Mouse (Mus musculus): ENCODE data around the gene Slco1a5.
"Not testable (repeated sequence)": the region's sequence is repeated elsewhere in the genome, so short reads cannot be mapped to it uniquely, and the experiment has no call there.

The Slco1a5 gene

GRCm38 (mm10) chr6:142305076-142305475 lies 17.7 kb downstream of the Slco1a5 start:
- intact Hi-C loops (cut with DNase I), result no loop called here

DNA sequence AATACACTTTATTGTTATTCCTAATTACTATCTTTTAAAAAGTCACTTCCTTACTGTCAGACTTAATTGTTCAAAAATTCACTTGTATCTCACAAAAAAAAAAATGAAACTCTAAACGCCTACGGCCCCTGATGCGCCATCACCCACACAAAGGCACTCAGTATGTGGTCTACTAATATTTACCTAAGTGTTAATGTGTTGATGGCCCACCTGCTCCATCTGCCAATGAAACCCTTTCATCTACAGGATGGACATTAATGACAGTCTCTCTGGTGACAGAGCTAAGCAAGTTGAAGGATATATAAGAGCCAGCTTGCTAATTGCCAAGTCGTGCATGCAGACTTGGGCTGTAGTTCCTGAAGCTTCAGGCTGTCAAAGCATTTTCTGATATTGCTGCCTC lies 24.7 kb downstream of the Slco1a5 start, which contains the start of gene Iapp:
TSS of gene Iapp (plus strand) at position 326 of the 400 bp plus-strand sequence.
- intact Hi-C loops (cut with DNase I), result no loop called here

GRCm38 (mm10) chr6:142289413-142290118 lies 33.2 kb downstream of the Slco1a5 start:
- intact Hi-C loops (cut with DNase I), result no loop called here

DNA sequence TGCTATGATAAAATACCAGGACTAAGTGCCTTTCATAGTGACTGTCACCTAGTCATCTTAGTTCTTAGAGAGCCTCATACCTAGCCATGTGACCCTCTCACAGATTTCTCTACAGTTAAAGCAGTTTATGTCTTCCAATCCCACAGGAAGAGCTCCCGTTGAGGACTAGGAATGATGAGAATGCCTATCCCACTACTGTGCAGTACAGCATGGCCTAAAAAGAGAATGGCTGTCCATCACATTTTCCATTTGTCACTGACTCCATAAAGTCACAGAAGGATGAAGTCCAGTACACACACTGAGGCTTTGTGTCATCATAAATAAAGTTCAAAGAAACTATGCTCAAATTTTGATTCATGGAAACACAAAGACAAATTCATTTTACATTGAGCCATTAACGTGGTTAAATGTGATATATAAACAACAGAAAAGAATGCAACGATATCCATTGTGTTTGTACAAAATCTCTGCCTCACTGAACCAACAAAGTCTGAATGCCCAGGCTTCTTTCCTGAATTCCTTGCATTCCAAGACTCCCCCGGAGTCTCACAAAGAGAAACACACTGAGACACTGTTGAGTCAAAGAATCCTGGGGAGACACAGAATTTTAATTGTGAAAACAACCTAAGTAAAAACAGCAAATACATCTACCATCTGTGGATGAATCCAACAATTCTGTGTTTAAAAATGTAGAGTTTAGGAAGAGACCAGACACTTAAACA lies 46.9 kb downstream of the Slco1a5 start:
- intact Hi-C loops (cut with DNase I), result no loop called here

DNA sequence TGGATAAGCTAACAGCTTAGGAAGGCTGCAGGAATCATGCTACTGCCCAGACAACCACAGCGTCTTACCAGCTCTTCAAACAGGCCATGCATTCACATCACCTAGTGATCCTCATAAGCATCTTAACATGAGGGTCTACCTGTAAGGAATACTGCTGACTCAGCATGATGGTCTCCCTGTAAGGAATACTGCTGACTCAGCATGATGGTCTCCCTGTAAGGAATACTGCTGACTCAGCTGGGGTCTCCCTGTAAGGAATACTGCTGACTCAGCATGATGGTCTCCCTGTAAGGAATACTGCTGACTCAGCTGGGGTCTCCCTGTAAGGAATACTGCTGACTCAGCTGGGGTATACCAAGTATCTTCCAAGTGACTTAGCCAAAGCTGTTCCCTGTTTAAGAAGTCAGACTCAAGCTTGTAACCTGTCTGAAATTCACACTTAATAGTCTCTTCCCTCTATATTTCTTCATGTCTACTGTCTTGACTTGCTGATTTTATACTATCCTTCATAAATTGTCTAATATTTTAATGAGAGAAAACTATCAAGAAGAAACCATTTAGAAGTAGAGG lies 72.0 kb downstream of the Slco1a5 start:
- intact Hi-C loops (cut with DNase I), result not testable (repeated sequence)

- intact Hi-C loops (cut with DNase I), result no loop called here
Measured at GRCm38 (mm10) chr6:142245065-142245464, 77.7 kb downstream of the Slco1a5 start.

DNA sequence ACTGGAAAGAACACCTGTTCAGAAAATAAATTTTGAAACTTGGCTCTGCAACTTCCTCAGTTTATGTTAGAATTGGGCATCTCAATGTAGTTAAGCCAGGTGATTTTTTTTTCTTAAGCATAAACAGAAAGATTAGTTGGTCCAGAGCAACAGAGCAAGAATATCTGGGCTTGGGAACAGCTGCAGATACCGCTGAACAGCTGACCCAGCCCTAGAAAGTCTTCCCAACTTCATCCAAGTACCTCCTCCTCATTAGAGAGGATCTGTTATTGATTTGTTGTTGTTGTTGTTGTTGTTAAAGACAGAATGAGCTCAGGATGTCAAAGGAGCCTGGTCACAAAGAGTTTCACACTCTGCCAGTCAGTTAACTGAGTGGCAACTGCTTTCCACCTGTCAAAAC lies 83.3 kb downstream of the Slco1a5 start:
- intact Hi-C loops (cut with DNase I), result no loop called here

GRCm38 (mm10) chr6:142220138-142220537 lies 102.6 kb downstream of the Slco1a5 start:
- intact Hi-C loops (cut with DNase I), result no loop called here

DNA sequence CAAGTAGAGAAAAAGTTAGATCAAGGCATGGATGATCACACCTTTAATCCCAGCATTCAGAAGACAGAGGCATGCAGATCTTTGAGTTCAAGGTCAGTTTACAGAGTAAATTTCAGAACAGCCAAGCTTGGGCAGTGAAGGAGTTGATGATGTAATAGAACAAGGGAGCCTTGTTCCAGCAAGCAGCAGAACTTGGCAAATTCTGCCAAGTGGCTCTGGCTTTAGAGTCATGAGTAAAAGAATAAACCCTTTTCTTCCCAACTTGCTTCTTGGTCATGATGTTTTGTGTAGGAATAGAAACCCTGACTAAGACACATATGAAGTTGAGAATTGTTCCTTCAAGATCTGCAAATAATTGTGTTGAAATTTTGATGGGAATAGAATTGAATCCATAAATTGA lies 111.0 kb downstream of the Slco1a5 start:
- intact Hi-C loops (cut with DNase I), result no loop called here

DNA sequence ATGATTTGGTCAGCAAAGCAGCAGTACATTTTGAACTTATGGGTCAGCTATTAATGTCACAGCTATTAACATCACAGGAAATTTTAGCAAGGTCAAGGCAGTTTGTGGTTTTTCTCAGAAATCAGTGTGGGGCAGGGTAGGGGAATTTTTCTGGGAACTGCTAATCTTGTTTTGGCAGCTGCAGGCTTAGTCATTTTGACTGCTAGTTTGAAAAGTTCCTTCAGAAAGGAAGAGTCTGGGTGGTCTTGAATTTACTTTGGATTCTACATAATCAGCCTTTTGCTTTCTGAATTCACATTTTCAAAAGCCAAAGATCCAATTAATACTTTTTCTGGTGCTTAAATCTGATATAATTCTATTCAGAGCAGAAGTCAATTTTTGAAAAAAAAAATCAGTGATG lies 113.0 kb downstream of the Slco1a5 start:
- intact Hi-C loops (cut with DNase I), result no loop called here

DNA sequence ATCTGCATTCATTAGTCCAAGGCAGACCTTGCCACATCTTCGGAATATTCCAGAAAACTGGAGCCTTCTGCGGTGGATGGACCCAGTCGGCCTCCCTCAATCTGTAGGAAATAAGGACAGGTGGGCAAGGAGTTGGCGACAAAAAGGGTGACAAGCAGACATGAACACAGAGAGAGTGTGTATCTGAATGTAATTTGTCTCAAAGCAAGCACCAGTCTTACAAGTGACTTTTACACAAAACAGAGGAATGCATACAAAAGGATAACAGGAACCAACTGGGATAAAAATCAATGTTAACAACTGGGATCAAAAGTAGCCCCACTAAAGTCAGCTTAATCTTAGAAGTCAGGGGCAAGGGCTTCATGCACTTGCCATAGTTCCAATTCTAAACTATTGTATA lies 114.4 kb downstream of the Slco1a5 start, which contains the start of gene Slco1a6:
TSS of gene Slco1a6 (minus strand) at position 101 of the 400 bp plus-strand sequence.
- intact Hi-C loops (cut with DNase I), result no loop called here

- intact Hi-C loops (cut with DNase I), result no loop called here
Measured at GRCm38 (mm10) chr6:142200524-142200923, 122.3 kb downstream of the Slco1a5 start.

DNA sequence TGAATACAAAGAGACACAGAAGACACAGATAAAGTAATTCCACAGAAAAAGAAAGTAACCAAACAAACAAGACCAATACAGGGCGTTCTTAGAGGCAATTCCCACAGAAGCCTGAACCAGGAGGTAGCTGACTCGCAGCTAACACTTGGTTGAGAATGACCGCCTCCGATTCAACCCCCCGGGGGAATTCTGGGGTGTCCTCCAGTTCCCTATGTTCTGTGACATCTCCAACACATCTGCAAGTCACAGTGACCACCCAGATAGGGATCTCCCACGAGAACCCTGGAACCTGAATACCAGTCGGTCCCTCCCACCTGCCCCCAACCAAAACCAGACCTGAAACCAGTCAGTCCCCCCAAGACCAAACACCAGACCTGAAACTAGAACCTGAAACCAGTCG lies 128.5 kb downstream of the Slco1a5 start:
- intact Hi-C loops (cut with DNase I), result no loop called here

- intact Hi-C loops (cut with DNase I), result no loop called here
Measured at GRCm38 (mm10) chr6:142191962-142192361, 130.8 kb downstream of the Slco1a5 start.

DNA sequence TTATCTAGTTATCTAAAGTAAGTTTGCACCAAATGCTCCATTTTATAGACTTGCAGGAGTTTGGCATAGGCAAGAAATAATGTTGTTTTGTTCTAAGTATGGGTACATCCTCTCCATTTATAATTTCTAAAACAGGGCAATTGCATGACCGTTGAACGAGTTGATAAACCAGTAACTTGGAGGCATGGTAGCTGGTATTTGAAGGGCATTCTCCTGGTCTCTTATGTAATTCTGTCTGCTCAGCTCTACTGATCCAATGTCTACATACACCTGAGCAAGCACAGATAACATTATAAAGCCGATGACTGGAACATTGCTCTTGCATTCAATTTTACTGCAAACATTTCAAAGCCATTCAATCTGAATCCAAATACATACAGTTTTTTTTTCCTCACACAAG lies 135.4 kb downstream of the Slco1a5 start:
- intact Hi-C loops (cut with DNase I), result no loop called here

- intact Hi-C loops (cut with DNase I), result no loop called here
Measured at GRCm38 (mm10) chr6:142185868-142186415, 136.8 kb downstream of the Slco1a5 start.

Measured in adrenal gland (tissue).